ENCODE assay signal across 22 mouse cellular contexts in the genomic region with DNA sequence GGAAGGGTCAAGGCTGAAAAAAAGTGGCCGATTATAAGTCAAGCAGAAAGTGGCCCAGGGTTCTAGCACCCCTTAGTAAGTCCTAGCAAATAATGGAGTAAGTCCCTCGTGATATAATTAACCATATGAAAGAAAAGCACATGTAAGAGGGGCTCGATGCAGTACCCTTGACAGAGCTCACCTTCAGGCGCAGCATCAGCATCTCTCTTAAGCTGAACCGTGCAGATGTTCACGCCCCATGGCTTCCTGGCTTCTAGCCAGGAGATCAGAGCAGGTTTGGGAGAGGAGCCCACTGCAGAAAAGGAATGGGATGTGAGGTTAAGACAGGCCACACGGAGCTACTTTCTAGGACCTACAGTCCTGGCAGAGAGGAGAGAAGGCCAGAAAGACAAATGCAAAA. TPM values are rescaled to one million over a fixed set of nuclear protein-coding genes. Genes with fewer than 3 reads are reported as not detected.
"Had no signal": no experiment of that assay in that cellular context is flagged by ENCODE, and none has a peak within 500 bp of the region (broad histone marks: within the 10 kb centered on the region; RNA-seq: fewer than 3 reads in every experiment).

No protein-coding gene starts in this region.

- ATAC-seq: midbrain, embryonic 16.5 days had no signal

- H3K9ac ChIP-seq: lung, embryonic 14.5 days; midbrain, embryonic 12.5 days; neural tube, embryonic 13.5 days; neural tube, embryonic 15.5 days had no signal

- DNase-seq: lung, embryonic 14.5 days; lung, postnatal 10 days; lung, postnatal 4 days; midbrain, embryonic 14.5 days; retina, postnatal 1 day; right cerebral cortex, adult 18-20 months; right cerebral cortex, postnatal 25 days; right cerebral cortex, postnatal 4 days; spleen, adult 18-20 months; thymus, adult 18-20 months; thymus, postnatal 14 days; thymus, postnatal 36 days had no signal

- H3K4me1 ChIP-seq: midbrain, embryonic 10.5 days; midbrain, embryonic 12.5 days; neural tube, embryonic 13.5 days; neural tube, embryonic 15.5 days had no signal

- H3K27ac ChIP-seq: midbrain, embryonic 10.5 days; midbrain, embryonic 12.5 days; neural tube, embryonic 13.5 days; neural tube, embryonic 15.5 days had no signal

- H3K4me2 ChIP-seq: lung, embryonic 14.5 days; midbrain, embryonic 12.5 days; neural tube, embryonic 13.5 days; neural tube, embryonic 15.5 days had no signal

- H3K4me3 ChIP-seq: midbrain, embryonic 10.5 days; midbrain, embryonic 12.5 days; myocyte; neural tube, embryonic 13.5 days; neural tube, embryonic 15.5 days had no signal

- H3K27me3 ChIP-seq: midbrain, embryonic 12.5 days; neural tube, embryonic 13.5 days; neural tube, embryonic 15.5 days had no signal

RNA-seq across cellular contexts. Expression of a gene that starts 10.7 kb away (rescaled TPM):
- total RNA-seq: megakaryocyte, adult 5-6 weeks; megakaryocyte-erythroid progenitor cell, adult 5-6 weeks had no signal
- polyA plus RNA-seq: midbrain, embryonic 10.5 days; midbrain, embryonic 16.5 days; neural tube, embryonic 13.5 days; small intestine, adult 2 months; thymus, postnatal 0 days had no signal
